Mouse (Mus musculus): ENCODE results near the gene G530012D18Rik.
"Not testable (repeated sequence)": the region's sequence is repeated elsewhere in the genome, so short reads cannot be mapped to it uniquely, and the experiment has no call there.

DNA sequence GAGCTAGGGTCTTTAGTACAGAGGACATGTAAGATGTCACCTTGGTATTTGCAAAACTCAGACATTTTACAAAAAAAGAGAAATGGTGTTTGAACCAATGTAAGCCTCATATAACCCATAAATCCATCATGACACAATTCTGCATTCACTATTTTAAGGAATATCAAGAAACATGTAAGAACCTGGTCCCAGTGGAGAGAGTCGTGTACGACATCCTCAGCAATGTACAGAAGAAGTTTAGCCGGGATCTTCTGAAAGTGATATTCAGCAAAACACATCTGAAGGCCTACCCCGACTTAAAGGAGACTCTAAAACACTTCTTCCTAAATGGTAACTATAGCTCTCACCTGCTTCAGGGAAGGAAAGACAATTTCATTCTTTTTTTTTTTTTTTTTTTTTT, 35.1 kb downstream of the G530012D18Rik start:
- not testable (repeated sequence) for TF ChIP-seq POLR2A (IDR thresholded peaks at IDR 0.05; ENCODE audit: control insufficient read depth in 1 of 2, insufficient read depth in 1 of 2, low read depth in 1 of 2, low read length in 2 of 2, poor library complexity in 1 of 2); USF1 (IDR thresholded peaks at IDR 0.05; ENCODE audit: low read depth, low read length); ZMIZ1 (IDR thresholded peaks at IDR 0.05; ENCODE audit: low read depth, low read length); CTCF (IDR thresholded peaks at IDR 0.05 in 2 of 3, conservative IDR thresholded peaks at IDR 0.05 in 1 of 3; ENCODE audit: control insufficient read depth in 1 of 3, insufficient read depth in 1 of 3, low read depth in 2 of 3, low read length in 3 of 3, poor library complexity in 1 of 3, severe bottlenecking in 1 of 3); RAD21 (IDR thresholded peaks at IDR 0.05; ENCODE audit: low read depth, low read length); TAL1 (IDR thresholded peaks at IDR 0.05; ENCODE audit: low read length); POLR2AphosphoS5 (IDR thresholded peaks at IDR 0.05; ENCODE audit: borderline replicate concordance, low read depth, low read length); GABPA (IDR thresholded peaks at IDR 0.05; ENCODE audit: low read depth, low read length); BHLHE40 (IDR thresholded peaks at IDR 0.05; ENCODE audit: borderline replicate concordance, low read depth, low read length); MAX (IDR thresholded peaks at IDR 0.05; ENCODE audit: low read length)
